32 mouse cellular contexts compared by ENCODE assay signal in the genomic region with DNA sequence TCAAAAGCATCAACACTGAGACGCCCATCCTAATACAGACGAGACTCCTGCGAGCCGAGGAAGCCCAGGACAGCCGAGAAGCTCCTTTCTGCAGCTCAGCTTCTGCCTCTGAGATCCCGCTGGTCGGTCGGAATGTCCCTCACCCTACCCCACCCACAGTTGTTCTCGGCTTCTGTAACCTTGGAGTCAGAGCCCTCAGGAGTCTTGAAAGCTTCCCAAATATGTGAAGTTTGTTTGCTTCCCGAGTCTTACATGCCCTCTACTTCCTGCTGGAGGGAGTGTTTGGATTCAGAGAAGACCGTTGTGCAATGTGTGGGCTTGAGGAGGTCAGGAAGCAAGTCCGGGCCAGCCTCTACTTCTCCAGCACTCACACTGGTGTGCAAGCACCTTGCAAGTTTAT. TPM values are rescaled to one million over a fixed set of nuclear protein-coding genes. Genes with fewer than 3 reads are reported as not detected.
A peak's percentile ranks its signal among the peaks of the same experiment; 100 is the strongest.
DNase-seq lines count a peak whose midpoint lies in the region; ATAC-seq and TF ChIP-seq lines count a peak whose summit lies in the region.
"Had no signal": no experiment of that assay in that cellular context is flagged by ENCODE, and none has a peak within 500 bp of the region (broad histone marks: within the 10 kb centered on the region; RNA-seq: fewer than 3 reads in every experiment).

No protein-coding gene starts in this region.

- no peak overlapping the region for H3K9ac ChIP-seq in kidney, postnatal 0 days (ENCODE audit: low read depth, low read length)
- H3K9ac ChIP-seq in kidney, embryonic 15.5 days, result no peak overlapping the region
- H3K9ac ChIP-seq in lung, embryonic 14.5 days, result no peak overlapping the region
- H3K9ac ChIP-seq: embryonic facial prominence, embryonic 12.5 days; forebrain, embryonic 13.5 days; hindbrain, embryonic 14.5 days; liver, embryonic 15.5 days; midbrain, embryonic 12.5 days had no signal

- ATAC-seq in kidney, postnatal 0 days (replicated peaks; ENCODE audit: low FRiP score, low read depth), result no peak
- ATAC-seq in kidney, embryonic 15.5 days (replicated peaks; ENCODE audit: low FRiP score), result no peak
- peak; percentile 54 for ATAC-seq in lung, embryonic 14.5 days (ENCODE audit: insufficient read depth)
- ATAC-seq: forebrain, embryonic 13.5 days; inflammation-experienced regulatory T-cells, adult 6 months had no signal

- no peaks in the 10 kb centered on the region; the same call in 1 of the 2 replicates for H3K4me1 ChIP-seq in kidney, postnatal 0 days (replicated peaks; ENCODE audit: insufficient read depth, low read length)
- H3K4me1 ChIP-seq in kidney, embryonic 15.5 days, result no peaks in the 10 kb centered on the region
- H3K4me1 ChIP-seq in lung, embryonic 14.5 days (ENCODE audit: insufficient read depth), result no peaks in the 10 kb centered on the region
- H3K4me1 ChIP-seq: embryonic facial prominence, embryonic 12.5 days; forebrain, embryonic 13.5 days; liver, embryonic 15.5 days; midbrain, embryonic 12.5 days had no signal

- H3K4me2 ChIP-seq in kidney, postnatal 0 days (ENCODE audit: low read length), result no peak overlapping the region
- no peak overlapping the region for H3K4me2 ChIP-seq in kidney, embryonic 15.5 days
- no peak overlapping the region for H3K4me2 ChIP-seq in lung, embryonic 14.5 days
- H3K4me2 ChIP-seq: embryonic facial prominence, embryonic 12.5 days; forebrain, embryonic 13.5 days; hindbrain, embryonic 14.5 days; liver, embryonic 15.5 days; midbrain, embryonic 12.5 days had no signal

- no peak overlapping the region for H3K4me3 ChIP-seq in kidney, postnatal 0 days (replicated peaks; ENCODE audit: low read depth, low read length)
- H3K4me3 ChIP-seq in kidney, embryonic 15.5 days (replicated peaks), result no peak overlapping the region
- H3K4me3 ChIP-seq in lung, embryonic 14.5 days (ENCODE audit: low read depth, low read length), result no peak overlapping the region
- H3K4me3 ChIP-seq: embryonic facial prominence, embryonic 12.5 days; forebrain, embryonic 13.5 days; gastrocnemius, adult 2 months; heart, embryonic 10.5 days; layer of hippocampus, adult 2 months; left cerebral cortex, adult 2 months; liver, embryonic 15.5 days; midbrain, embryonic 12.5 days had no signal

- TF ChIP-seq CTCF in kidney, postnatal 0 days (IDR thresholded peaks at IDR 0.05; ENCODE audit: low read depth), result no peak
- TF ChIP-seq CTCF in lung, embryonic 14.5 days (IDR thresholded peaks at IDR 0.05; ENCODE audit: low read depth), result no peak

- no peak overlapping the region for H3K27ac ChIP-seq in kidney, postnatal 0 days
- H3K27ac ChIP-seq in kidney, embryonic 15.5 days, result no peak overlapping the region
- H3K27ac ChIP-seq in lung, embryonic 14.5 days (ENCODE audit: low read depth), result no peak overlapping the region
- H3K27ac ChIP-seq: embryonic facial prominence, embryonic 12.5 days; forebrain, embryonic 13.5 days; gastrocnemius, adult 2 months; heart, embryonic 10.5 days; hindbrain, embryonic 14.5 days; layer of hippocampus, adult 2 months; left cerebral cortex, adult 2 months; liver, embryonic 15.5 days; midbrain, embryonic 12.5 days had no signal

- peak; percentile 22 for DNase-seq in kidney, postnatal 0 days (ENCODE audit: low spot score)
- DNase-seq in lung, embryonic 14.5 days, result peak; percentile 53
- DNase-seq in lung, postnatal 25 days (ENCODE audit: low spot score), result peak; percentile 90
- no peak for DNase-seq in frontal cortex, postnatal 36 days (ENCODE audit: low spot score in 2 of 2)
- no peak for DNase-seq in left cerebral cortex, adult 18-20 months (ENCODE audit: low spot score in 2 of 2)
- no peak for DNase-seq in layer of hippocampus, postnatal 10 days (ENCODE audit: low spot score in 2 of 2)
- DNase-seq: adrenal gland, adult 2 months; cerebellum, adult 18-20 months; cerebellum, postnatal 14 days; gastrocnemius, adult 2 months; heart, postnatal 4 days; kidney, adult 8-10 months; kidney, postnatal 25 days; left cerebral cortex, postnatal 4 days; liver; retina, postnatal 1 day; right cerebral cortex, postnatal 25 days; spleen, adult 18-20 months; thymus, postnatal 14 days had no signal

- H3K36me3 ChIP-seq in kidney, postnatal 0 days (ENCODE audit: insufficient read depth, low read length), result no peaks in the 10 kb centered on the region
- no peaks in the 10 kb centered on the region for H3K36me3 ChIP-seq in kidney, embryonic 15.5 days
- no peaks in the 10 kb centered on the region for H3K36me3 ChIP-seq in lung, embryonic 14.5 days (ENCODE audit: insufficient read depth)
- H3K36me3 ChIP-seq: embryonic facial prominence, embryonic 12.5 days; heart, embryonic 10.5 days; liver, embryonic 15.5 days; midbrain, embryonic 12.5 days had no signal

- H3K27me3 ChIP-seq in kidney, postnatal 0 days (ENCODE audit: insufficient read depth, low read length), result no peaks in the 10 kb centered on the region
- H3K27me3 ChIP-seq in kidney, embryonic 15.5 days, result no peaks in the 10 kb centered on the region
- no peaks in the 10 kb centered on the region for H3K27me3 ChIP-seq in lung, embryonic 14.5 days (ENCODE audit: insufficient read depth, low read length)
- H3K27me3 ChIP-seq: embryonic facial prominence, embryonic 12.5 days; forebrain, embryonic 13.5 days; liver, embryonic 15.5 days; midbrain, embryonic 12.5 days had no signal

- WGBS in kidney, postnatal 0 days, result 65% methylated on average over 12 of the region's 12 CpGs
- WGBS in kidney, embryonic 15.5 days, result 70% methylated on average over 12 of the region's 12 CpGs
- 52% methylated on average over 12 of the region's 12 CpGs for WGBS in lung, embryonic 14.5 days

- no peaks in the 10 kb centered on the region for H3K9me3 ChIP-seq in kidney, postnatal 0 days (replicated peaks; ENCODE audit: low read length)
- H3K9me3 ChIP-seq in kidney, embryonic 15.5 days (replicated peaks), result no peaks in the 10 kb centered on the region
- no peaks in the 10 kb centered on the region for H3K9me3 ChIP-seq in lung, embryonic 14.5 days (ENCODE audit: low read depth, low read length)
- H3K9me3 ChIP-seq: embryonic facial prominence, embryonic 12.5 days; forebrain, embryonic 13.5 days; heart, embryonic 10.5 days; liver, embryonic 15.5 days; midbrain, embryonic 12.5 days had no signal

RNA-seq across cellular contexts. Expression of a gene that starts 24.3 kb away (rescaled TPM):
- 0.11 and 0.13 TPM in 2 replicates for polyA plus RNA-seq in kidney, postnatal 0 days (2015; fragmentation: Nextera tagmentation; extraction: Ambion mirVana)
- 0.10 and 0.27 TPM in 2 replicates for polyA plus RNA-seq in kidney, embryonic 15.5 days (2015; fragmentation: Nextera tagmentation; extraction: Ambion mirVana)
- polyA plus RNA-seq in lung, embryonic 14.5 days (2014; fragmentation: Nextera tagmentation; extraction: Ambion mirVana), result 0.21 and 0.26 TPM in 2 replicates
- total RNA-seq in left cerebral cortex, adult 18-20 months (2021), result under 1 TPM in 1 of 2 experiments, not detected in 1; 0.21 TPM
- total RNA-seq in layer of hippocampus, postnatal 10 days (2021), result 1 to 10 TPM in 1 of 2 experiments, not detected in 1; 2.7 TPM
- total RNA-seq: adrenal gland, adult 2 months; gastrocnemius, adult 2 months; gastrocnemius, postnatal 4 days; left cerebral cortex, postnatal 4 days; megakaryocyte, adult 5-6 weeks had no signal
- polyA plus RNA-seq: adrenal gland, adult 2 months; inflammation-experienced regulatory T-cells, adult 6 months; liver, embryonic 15.5 days had no signal

RNA-seq across cellular contexts. Expression of a gene that starts 33.2 kb away (rescaled TPM):
- 133 and 145 TPM in 2 replicates for polyA plus RNA-seq in kidney, postnatal 0 days (2015; fragmentation: Nextera tagmentation; extraction: Ambion mirVana)
- polyA plus RNA-seq in kidney, embryonic 15.5 days (2015; fragmentation: Nextera tagmentation; extraction: Ambion mirVana), result 126 and 141 TPM in 2 replicates
- polyA plus RNA-seq in lung, embryonic 14.5 days (2014; fragmentation: Nextera tagmentation; extraction: Ambion mirVana), result 130 and 134 TPM in 2 replicates
- 10 to 100 TPM; 20.2 to 20.6 TPM for total RNA-seq in left cerebral cortex, adult 18-20 months (2021)
- 10 to 100 TPM; 20.4 to 22.9 TPM for total RNA-seq in layer of hippocampus, postnatal 10 days (2021)

RNA-seq across cellular contexts. Expression of a gene that starts 53.4 kb away (rescaled TPM):
- 0.13 TPM in 1 of 2 replicates, not detected in the other for polyA plus RNA-seq in kidney, postnatal 0 days (2015; fragmentation: Nextera tagmentation; extraction: Ambion mirVana)
- not detected in 2 replicates for polyA plus RNA-seq in kidney, embryonic 15.5 days (2015; fragmentation: Nextera tagmentation; extraction: Ambion mirVana)
- not detected in 2 replicates for polyA plus RNA-seq in lung, embryonic 14.5 days (2014; fragmentation: Nextera tagmentation; extraction: Ambion mirVana)
- total RNA-seq in left cerebral cortex, adult 18-20 months (2021), result not detected
- not detected for total RNA-seq in layer of hippocampus, postnatal 10 days (2021)
- total RNA-seq: adrenal gland, adult 2 months; gastrocnemius, adult 2 months; gastrocnemius, postnatal 4 days; layer of hippocampus, adult 2 months; left cerebral cortex, adult 2 months; left cerebral cortex, postnatal 4 days; megakaryocyte, adult 5-6 weeks had no signal
- polyA plus RNA-seq: adrenal gland, adult 2 months; embryonic facial prominence, embryonic 12.5 days; forebrain, embryonic 13.5 days; heart, embryonic 10.5 days; inflammation-experienced regulatory T-cells, adult 6 months; liver, embryonic 15.5 days; midbrain, embryonic 12.5 days; neural tube, embryonic 11.5 days had no signal

Comparison
In these comparisons a context has a peak if more than half of its experiments do, and no peak if none do; other contexts are left out.
1. DNase-seq: peak in kidney, postnatal 0 days (single experiment), lung, embryonic 14.5 days (single experiment) and lung, postnatal 25 days (single experiment); none in frontal cortex, postnatal 36 days (0 of 2), left cerebral cortex, adult 18-20 months (0 of 2) and layer of hippocampus, postnatal 10 days (0 of 2).